Mouse (Mus musculus) hematopoietic stem cell, adult 5-6 weeks (primary cell): ENCODE data around the gene Mamdc4. TPM values are rescaled to one million over a fixed set of nuclear protein-coding genes. Genes with fewer than 3 reads are reported as not detected.

Experiments
- ATAC-seq, 2 experiments: fragments of 125-278 bp in 1 of 2; replicated peaks in 1 of 2; 2 replicates each; pipeline ENCODE4 v1.8.0; 2016 to 2017; ENCODE audit warnings: inconsistent platforms in 2 of 2, mild to moderate bottlenecking in 2 of 2, moderate number of reproducible peaks in 2 of 2, low read depth in 1 of 2, moderate TSS enrichment in 1 of 2; ENCODE audit not compliant: low FRiP score in 2 of 2, poor library complexity in 2 of 2, severe bottlenecking in 2 of 2, insufficient read depth in 1 of 2, low TSS enrichment in 1 of 2
- total RNA-seq: library from RNA; stranded (forward); fragments of 172-1452, 232-1000 nt; gene quantifications from 2 replicates; pipeline ENCODE4 v1.2.3, GENCODE M21; 2017

Mamdc4 gene
- total RNA-seq, 1 experiment from 2014 or later, result 1.1 TPM

GRCm38 (mm10) chr2:25584856-25585255, 10.2 kb upstream of the Mamdc4 start:
- ATAC-seq, result no peak

- ATAC-seq, result no peak
These were observed 9.5 kb upstream of the Mamdc4 start for GRCm38 (mm10) chr2:25584152-25584551.

- ATAC-seq, result no peak
These were observed 8.9 kb upstream of the Mamdc4 start for GRCm38 (mm10) chr2:25583571-25583970.

GRCm38 (mm10) chr2:25583120-25583481, 8.5 kb upstream of the Mamdc4 start:
- ATAC-seq, result no peak

- peak; percentile 40 to 41; a peak in 3 of 4 replicates for ATAC-seq
These were observed 7.9 kb upstream of the Mamdc4 start for GRCm38 (mm10) chr2:25582466-25583119.

- ATAC-seq, result peak; percentile 9 to 24; a peak in 1 of 4 replicates
These were observed 7.3 kb upstream of the Mamdc4 start for GRCm38 (mm10) chr2:25581901-25582301.

GRCm38 (mm10) chr2:25581294-25581864, 6.7 kb upstream of the Mamdc4 start, which contains the start of gene Ajm1:
Ajm1 (minus strand) TSS chr2:25581757.
- peak; percentile 59 to 78 for ATAC-seq

- no peak for ATAC-seq
These were observed 6.0 kb upstream of the Mamdc4 start for GRCm38 (mm10) chr2:25580621-25581101.

GRCm38 (mm10) chr2:25579737-25580460, 5.3 kb upstream of the Mamdc4 start:
- no peak for ATAC-seq

- ATAC-seq, result no peak
These were observed 4.4 kb upstream of the Mamdc4 start for GRCm38 (mm10) chr2:25578796-25579736.

GRCm38 (mm10) chr2:25577951-25578795, 3.5 kb upstream of the Mamdc4 start:
- no peak for ATAC-seq

GRCm38 (mm10) chr2:25576965-25577891, 2.6 kb upstream of the Mamdc4 start:
- no peak for ATAC-seq

- ATAC-seq, result no peak
These were observed 1.6 kb upstream of the Mamdc4 start for GRCm38 (mm10) chr2:25576028-25576850.

- no peak for ATAC-seq
These were observed 885 bp upstream of the Mamdc4 start for GRCm38 (mm10) chr2:25575432-25576027.

- ATAC-seq, result no peak
These were observed 509 bp downstream of the Mamdc4 start for GRCm38 (mm10) chr2:25574136-25574535.
